Mouse (Mus musculus) activated CD4-positive, CD25-positive, alpha-beta regulatory T cell, adult 4 months (primary cell): ENCODE results near the gene Ccnq. TPM values are rescaled to one million over a fixed set of nuclear protein-coding genes. Genes with fewer than 3 reads are reported as not detected.
"Not testable (repeated sequence)": the region's sequence is repeated elsewhere in the genome, so short reads cannot be mapped to it uniquely, and the experiment has no call there.

ENCODE experiments used
- ATAC-seq: one replicate; pipeline ENCODE4 v1.8.0; 2017
- polyA plus RNA-seq, 2 experiments: library from polyadenylated mRNA; unstranded; fragments of 100-300 nt; shearing (Covaris generic); gene quantifications; one replicate each; pipeline ENCODE4 v1.2.1; 2017

The Ccnq gene
- polyA plus RNA-seq, 2 experiments from 2014 or later: 38.4 to 46.6 TPM

- no peak for ATAC-seq
Observed at GRCm38 (mm10) chr11:78761086-78761485, 9.6 kb upstream of the Ccnq start.

- ATAC-seq: no peak
Observed at GRCm38 (mm10) chr11:78755299-78755698, 3.8 kb upstream of the Ccnq start.

- ATAC-seq: not testable (repeated sequence)
Observed at GRCm38 (mm10) chr11:78754177-78754576, 2.6 kb upstream of the Ccnq start.

- ATAC-seq: no peak
Observed at GRCm38 (mm10) chr11:78753183-78753582, 1.7 kb upstream of the Ccnq start.

- ATAC-seq: no peak
Observed at GRCm38 (mm10) chr11:78751843-78752203, 294 bp upstream of the Ccnq start.

- no peak for ATAC-seq
Observed at GRCm38 (mm10) chr11:78746264-78746663, 5.3 kb downstream of the Ccnq start.

- no peak for ATAC-seq
Observed at GRCm38 (mm10) chr11:78745475-78745874, 6.1 kb downstream of the Ccnq start.

GRCm38 (mm10) chr11:78742461-78742860 is 9.1 kb downstream of the Ccnq start:
- no peak for ATAC-seq

- ATAC-seq: no peak
Observed at GRCm38 (mm10) chr11:78741958-78742357, 9.6 kb downstream of the Ccnq start.

GRCm38 (mm10) chr11:78739361-78739760 is 12.2 kb downstream of the Ccnq start:
- ATAC-seq: no peak

- ATAC-seq: no peak
Observed at GRCm38 (mm10) chr11:78736877-78737408, 14.6 kb downstream of the Ccnq start.

GRCm38 (mm10) chr11:78735168-78735567 is 16.4 kb downstream of the Ccnq start:
- no peak for ATAC-seq

GRCm38 (mm10) chr11:78732619-78733018 is 18.9 kb downstream of the Ccnq start:
- no peak for ATAC-seq

GRCm38 (mm10) chr11:78730902-78731301 is 20.6 kb downstream of the Ccnq start:
- ATAC-seq: no peak

- no peak for ATAC-seq
Observed at GRCm38 (mm10) chr11:78728041-78728440, 23.5 kb downstream of the Ccnq start.

GRCm38 (mm10) chr11:78726366-78726765 is 25.2 kb downstream of the Ccnq start:
- no peak for ATAC-seq

GRCm38 (mm10) chr11:78724792-78725191 is 26.7 kb downstream of the Ccnq start:
- ATAC-seq: no peak

- ATAC-seq: no peak
Observed at GRCm38 (mm10) chr11:78721419-78721818, 30.1 kb downstream of the Ccnq start.

- ATAC-seq: no peak
Observed at GRCm38 (mm10) chr11:78717655-78718054, 33.9 kb downstream of the Ccnq start.

- ATAC-seq: no peak
Observed at GRCm38 (mm10) chr11:78708642-78709041, 42.9 kb downstream of the Ccnq start.

GRCm38 (mm10) chr11:78706026-78706425 is 45.5 kb downstream of the Ccnq start:
- ATAC-seq: no peak

GRCm38 (mm10) chr11:78703085-78703484 is 48.4 kb downstream of the Ccnq start:
- no peak for ATAC-seq

GRCm38 (mm10) chr11:78702319-78702718 is 49.2 kb downstream of the Ccnq start:
- ATAC-seq: no peak
